In genomic region chr17:29123578-29124174, GRCm38 (mm10) we compare ENCODE assay signal across 12 mouse cellular contexts. TPM values are rescaled to one million over a fixed set of nuclear protein-coding genes. Genes with fewer than 3 reads are reported as not detected.
DNase-seq lines count a peak whose midpoint lies in the region; ATAC-seq lines count a peak whose summit lies in the region.
"Had no signal": no experiment of that assay in that cellular context is flagged by ENCODE, and none has a peak within 500 bp of the region (broad histone marks: within the 10 kb centered on the region; RNA-seq: fewer than 3 reads in every experiment).

No protein-coding gene starts in this region.

- peak; percentile 30 for DNase-seq in testis, postnatal 10 days (ENCODE audit: low spot score)
- DNase-seq in testis, postnatal 14 days (ENCODE audit: low spot score): no peak
- DNase-seq in intestine, embryonic 14.5 days (ENCODE audit: low spot score): peak; percentile 65
- peak; percentile 50 for DNase-seq in kidney, postnatal 14 days
- no peak for DNase-seq in adrenal gland, postnatal 36 days
- no peak for DNase-seq in layer of hippocampus, postnatal 14 days (ENCODE audit: low spot score in 2 of 2)
- no peak for DNase-seq in cerebellum, adult 9-10 months
- DNase-seq: cerebellum, postnatal 14 days had no signal

- H3K27ac ChIP-seq in intestine, embryonic 14.5 days (ENCODE audit: low read depth): peak overlapping the region; percentile 62
- peak overlapping the region; percentile 50; the same call in 1 of the 2 replicates for H3K27ac ChIP-seq in stomach, embryonic 16.5 days (ENCODE audit: low read length)
- H3K27ac ChIP-seq: heart, embryonic 13.5 days had no signal

- 19% methylated on average over 6 of the region's 6 CpGs for WGBS in intestine, embryonic 14.5 days
- WGBS in stomach, embryonic 16.5 days: 29% methylated on average over 6 of the region's 6 CpGs

- H3K4me1 ChIP-seq in intestine, embryonic 14.5 days (replicated peaks; ENCODE audit: control insufficient read depth, insufficient read depth, low read length): peaks cover 12% of the 10 kb centered on the region
- H3K4me1 ChIP-seq in stomach, embryonic 16.5 days (ENCODE audit: control insufficient read depth, insufficient read depth, low read length): peaks cover 13% of the 10 kb centered on the region; the same call in 1 of the 2 replicates

- H3K9ac ChIP-seq in intestine, embryonic 14.5 days (ENCODE audit: low read length): no peak overlapping the region
- H3K9ac ChIP-seq in stomach, embryonic 16.5 days (ENCODE audit: low read length): no peak overlapping the region; the same call in 1 of the 2 replicates
- H3K9ac ChIP-seq: heart, embryonic 13.5 days had no signal

- ATAC-seq in intestine, embryonic 14.5 days (replicated peaks; ENCODE audit: low FRiP score, low TSS enrichment, low read depth): peak; percentile 93
- ATAC-seq in stomach, embryonic 16.5 days (ENCODE audit: insufficient read depth, low FRiP score): peak; percentile 88; the same call in 1 of the 2 replicates
- ATAC-seq: forebrain, embryonic 14.5 days had no signal

- no peak overlapping the region for H3K4me3 ChIP-seq in intestine, embryonic 14.5 days (ENCODE audit: low read depth, low read length)
- H3K4me3 ChIP-seq in stomach, embryonic 16.5 days (replicated peaks; ENCODE audit: low read length): no peak overlapping the region
- H3K4me3 ChIP-seq: heart, embryonic 13.5 days had no signal

- no peaks in the 10 kb centered on the region for H3K27me3 ChIP-seq in intestine, embryonic 14.5 days (replicated peaks; ENCODE audit: control insufficient read depth, insufficient read depth, low read length)
- H3K27me3 ChIP-seq in stomach, embryonic 16.5 days (ENCODE audit: control insufficient read depth, insufficient read depth, low read length): no peaks in the 10 kb centered on the region
- H3K27me3 ChIP-seq: heart, embryonic 13.5 days had no signal

- no peak overlapping the region for H3K4me2 ChIP-seq in intestine, embryonic 14.5 days (ENCODE audit: low read length)
- H3K4me2 ChIP-seq in stomach, embryonic 16.5 days (ENCODE audit: low read depth, low read length): 0 out of 2 replicates have a peak overlapping the region, but pooled peaks have one; percentile 14
- H3K4me2 ChIP-seq: heart, embryonic 13.5 days had no signal

- no peaks in the 10 kb centered on the region for H3K36me3 ChIP-seq in intestine, embryonic 14.5 days (ENCODE audit: control insufficient read depth, insufficient read depth, low read length)
- H3K36me3 ChIP-seq in stomach, embryonic 16.5 days (ENCODE audit: control insufficient read depth, insufficient read depth, low read length): no peaks in the 10 kb centered on the region
- H3K36me3 ChIP-seq: heart, embryonic 13.5 days had no signal

- no peaks in the 10 kb centered on the region for H3K9me3 ChIP-seq in intestine, embryonic 14.5 days (ENCODE audit: control insufficient read depth, low read length)
- no peaks in the 10 kb centered on the region for H3K9me3 ChIP-seq in stomach, embryonic 16.5 days (replicated peaks; ENCODE audit: control insufficient read depth, low read length)
- H3K9me3 ChIP-seq: G1E; heart, embryonic 13.5 days had no signal

RNA-seq across cellular contexts. Expression of gene Rab44, which starts 9.7 kb away (rescaled TPM):
- polyA plus RNA-seq in intestine, embryonic 14.5 days (2014; fragmentation: Nextera tagmentation; extraction: Ambion mirVana): 0.26 and 0.71 TPM in 2 replicates
- 4.0 and 4.1 TPM in 2 replicates for polyA plus RNA-seq in stomach, embryonic 16.5 days (2015; fragmentation: Nextera tagmentation; extraction: Ambion mirVana)
- under 1 TPM; 0.20 to 0.50 TPM for total RNA-seq in adrenal gland, postnatal 36 days (2021)
- under 1 TPM; 0.12 to 0.26 TPM for total RNA-seq in layer of hippocampus, postnatal 14 days (2021)
- polyA plus RNA-seq: forebrain, embryonic 14.5 days had no signal

RNA-seq across cellular contexts. Expression of gene Cdkn1a, which starts 32.9 kb away (rescaled TPM):
- 55.5 and 75.7 TPM in 2 replicates for polyA plus RNA-seq in intestine, embryonic 14.5 days (2014; fragmentation: Nextera tagmentation; extraction: Ambion mirVana)
- polyA plus RNA-seq in stomach, embryonic 16.5 days (2015; fragmentation: Nextera tagmentation; extraction: Ambion mirVana): 144 and 167 TPM in 2 replicates
- 10 to 100 TPM; 22.1 to 78.4 TPM for total RNA-seq in adrenal gland, postnatal 36 days (2021)
- total RNA-seq in layer of hippocampus, postnatal 14 days (2021): 10 to 100 TPM; 24.9 to 26.0 TPM

Comparison
In these comparisons a context has a peak if more than half of its experiments do, and no peak if none do; other contexts are left out.
1. DNase-seq: peak in testis, postnatal 10 days (single experiment), intestine, embryonic 14.5 days (single experiment) and kidney, postnatal 14 days (single experiment); none in testis, postnatal 14 days (single experiment), adrenal gland, postnatal 36 days (0 of 2), layer of hippocampus, postnatal 14 days (0 of 2) and cerebellum, adult 9-10 months (single experiment).